Mouse (Mus musculus) intestine, embryonic 16.5 days (tissue): Measurements from ENCODE around the gene Vmn1r191. TPM values are rescaled to one million over a fixed set of nuclear protein-coding genes. Genes with fewer than 3 reads are reported as not detected.

Experiments used
- microRNA-seq: library from miRNA; unstranded; fragments of <30 nt; microRNA quantifications from one replicate; pipeline ENCODE4, GENCODE M21; 2016
- polyA plus RNA-seq: library from polyadenylated mRNA; unstranded; fragments of >200 nt; fragmentation: Nextera tagmentation; extraction: Ambion mirVana; gene quantifications from 2 replicates; pipeline ENCODE4 v1.2.1, GENCODE M21; 2015

Vmn1r191 gene
- polyA plus RNA-seq, 1 experiment from 2014 or later, result not detected

Small RNAs within 50 kb of the gene (microRNA-seq; reads per million reads assigned to microRNA genes)
- gene Gm23282, result not detected
- gene Gm25084, result not detected

Other genes starting within 250 kb of the Vmn1r191 start
- 4.4 and 4.7 TPM in 2 replicates for gene Zfp184, start 238.9 kb downstream of the Vmn1r191 start, polyA plus RNA-seq
- gene Pom121l2, start 202.8 kb downstream of the Vmn1r191 start, polyA plus RNA-seq, result 0.10 TPM in 1 of 2 replicates, not detected in the other
- gene Prss16, start 174.2 kb downstream of the Vmn1r191 start, polyA plus RNA-seq, result 1.4 and 2.0 TPM in 2 replicates
- 4.6 and 5.1 TPM in 2 replicates for gene Hist1h2ah, start 148.4 kb downstream of the Vmn1r191 start, polyA plus RNA-seq
- gene Hist1h2bk, start 148.1 kb downstream of the Vmn1r191 start, polyA plus RNA-seq, result 1.8 and 2.9 TPM in 2 replicates
- gene Hist1h4i, start 142.6 kb downstream of the Vmn1r191 start, polyA plus RNA-seq, result 18.8 and 22.0 TPM in 2 replicates
- 17.4 and 30.0 TPM in 2 replicates for gene Hist1h2ag, start 141.0 kb downstream of the Vmn1r191 start, polyA plus RNA-seq
- 4.7 and 7.7 TPM in 2 replicates for gene Hist1h2bj, start 140.8 kb downstream of the Vmn1r191 start, polyA plus RNA-seq
- not detected in 2 replicates for gene Vmn1r188, start 99.5 kb downstream of the Vmn1r191 start, polyA plus RNA-seq
- gene Vmn1r189, start 78.1 kb downstream of the Vmn1r191 start, polyA plus RNA-seq, result not detected in 2 replicates
- gene Vmn1r192, start 7.2 kb upstream of the Vmn1r191 start, polyA plus RNA-seq, result not detected in 2 replicates
- gene Vmn1r193, start 39.2 kb upstream of the Vmn1r191 start, polyA plus RNA-seq, result not detected in 2 replicates
- not detected in 2 replicates for gene Vmn1r194, start 60.2 kb upstream of the Vmn1r191 start, polyA plus RNA-seq
- not detected in 2 replicates for gene Vmn1r195, start 86.6 kb upstream of the Vmn1r191 start, polyA plus RNA-seq
- not detected in 2 replicates for gene Vmn1r196, start 106.0 kb upstream of the Vmn1r191 start, polyA plus RNA-seq
- gene Vmn1r197, start 140.6 kb upstream of the Vmn1r191 start, polyA plus RNA-seq, result not detected in 2 replicates
- not detected in 2 replicates for gene Vmn1r198, start 166.4 kb upstream of the Vmn1r191 start, polyA plus RNA-seq
- gene Vmn1r199, start 195.8 kb upstream of the Vmn1r191 start, polyA plus RNA-seq, result not detected in 2 replicates
- gene Vmn1r200, start 206.4 kb upstream of the Vmn1r191 start, polyA plus RNA-seq, result not detected in 2 replicates